Mouse (Mus musculus) heart, embryonic 14.5 days (tissue): ENCODE measurements around the gene Slc26a3. TPM values are rescaled to one million over a fixed set of nuclear protein-coding genes. Genes with fewer than 3 reads are reported as not detected.
A peak's percentile ranks its signal among the peaks of the same experiment; 100 is the strongest.

ENCODE experiments used
- ATAC-seq: fragments of 200-750 bp; cut with Nextera tagmentation; 2 replicates; pipeline ENCODE4 v1.8.0; 2017; ENCODE audit warnings: low read depth, moderate TSS enrichment; ENCODE audit not compliant: insufficient number of reproducible peaks, insufficient read depth, low FRiP score
- H3K27ac ChIP-seq, 2 experiments: fragments of 200-500 bp in 1 of 2; fragments of 300-500 bp in 1 of 2; sonication (generic) in 1 of 2; replicated peaks in 1 of 2; 2 replicates each; pipeline ENCODE4 v1.5.1; 2012 to 2014; ENCODE audit warnings: low read depth in 2 of 2, low read length in 2 of 2, control low read depth in 1 of 2, mild to moderate bottlenecking in 1 of 2, mixed read lengths in 1 of 2; ENCODE audit not compliant: control insufficient read depth in 1 of 2, insufficient read depth in 1 of 2
- H3K27me3 ChIP-seq: fragments of 300-500 bp; sonication (generic); 2 replicates; pipeline ENCODE4 v1.6.1; 2014; ENCODE audit warnings: mild to moderate bottlenecking, low read length, control low read depth; ENCODE audit not compliant: control insufficient read depth, insufficient read depth
- H3K36me3 ChIP-seq: fragments of 300-500 bp; sonication (generic); 2 replicates; pipeline ENCODE4 v1.6.1; 2014; ENCODE audit warnings: mild to moderate bottlenecking, control low read depth, low read length, mixed read lengths; ENCODE audit not compliant: control insufficient read depth, insufficient read depth
- H3K4me1 ChIP-seq, 2 experiments: fragments of 200-500 bp in 1 of 2; fragments of 300-500 bp in 1 of 2; sonication (generic) in 1 of 2; 2 replicates each; pipeline ENCODE4 v1.6.1; 2012 to 2014; ENCODE audit warnings: low read length in 2 of 2, control low read depth in 1 of 2, mixed read lengths in 1 of 2; ENCODE audit not compliant: control insufficient read depth in 2 of 2, insufficient read depth in 2 of 2
- H3K4me2 ChIP-seq: fragments of 300-500 bp; sonication (generic); 2 replicates; pipeline ENCODE4 v1.6.1; 2014; ENCODE audit warnings: mild to moderate bottlenecking, low read length
- H3K4me3 ChIP-seq, 2 experiments: fragments of 200-500 bp in 1 of 2; fragments of 300-500 bp in 1 of 2; sonication (generic) in 1 of 2; 2 replicates each; pipeline ENCODE4 v1.5.1; 2012 to 2014; ENCODE audit warnings: low read length in 2 of 2, mild to moderate bottlenecking in 2 of 2, control low read depth in 1 of 2, low read depth in 1 of 2, moderate library complexity in 1 of 2; ENCODE audit not compliant: control insufficient read depth in 1 of 2, insufficient read depth in 1 of 2
- H3K9ac ChIP-seq: fragments of 300-500 bp; sonication (generic); 2 replicates; pipeline ENCODE4 v1.6.1; 2014; ENCODE audit warnings: mild to moderate bottlenecking, low read length
- H3K9me3 ChIP-seq: fragments of 300-500 bp; sonication (generic); 2 replicates; pipeline ENCODE4 v1.6.1; 2016; ENCODE audit warnings: low read length, control low read depth; ENCODE audit not compliant: control insufficient read depth
- WGBS: fragments of 180-500 bp; shearing (Covaris S2); extraction: QIAGEN DNeasy Blood & Tissue Kit; methylation state at CpG from one replicate; pipeline ENCODE4 v1.1.7; 2014; 5-methylcytosine and 5-hydroxymethylcytosine counted together
- polyA plus RNA-seq: library from polyadenylated mRNA; unstranded; fragments of >200 nt; fragmentation: Nextera tagmentation; extraction: Ambion mirVana; gene quantifications from 2 replicates; pipeline ENCODE4 v1.2.1, GENCODE M21; 2014

The Slc26a3 gene
- 0.13 and 0.35 TPM in 2 replicates for polyA plus RNA-seq

DNA sequence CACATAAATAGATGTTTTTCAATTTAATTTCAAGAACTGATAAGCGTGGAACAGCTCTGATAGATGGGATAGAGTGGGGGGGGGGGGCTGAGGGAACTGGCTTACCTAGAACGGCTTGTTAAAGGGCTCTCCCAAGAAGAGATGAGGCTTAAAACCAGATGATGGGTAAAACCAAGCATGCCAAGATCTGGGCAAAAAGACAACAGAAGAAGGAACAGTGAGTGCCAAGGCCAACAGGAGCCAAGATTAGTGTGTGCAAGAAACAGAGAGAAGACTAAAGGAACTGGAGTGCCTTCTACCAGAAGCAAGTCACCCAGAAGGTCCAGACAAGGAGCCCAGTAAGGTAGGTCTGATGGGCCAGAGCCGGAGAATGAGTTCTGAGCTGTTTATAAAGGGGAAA, at the start of gene Slc26a3:
Gene Slc26a3, plus strand, starts transcription at position 301 of the 400 bp plus-strand sequence.
- no peak within 1 kb of the TSS for H3K9ac ChIP-seq
- no peak within 1 kb of the TSS for H3K4me3 ChIP-seq
- 79% methylated on average over 3 of the region's 3 CpGs for WGBS
- H3K9me3 ChIP-seq: no peaks in the 10 kb centered on the region
- no peaks in the 10 kb centered on the region for H3K36me3 ChIP-seq
- no peaks in the 10 kb centered on the region for H3K27me3 ChIP-seq
- H3K27ac ChIP-seq: no peak within 1 kb of the TSS
- no peaks in the 10 kb centered on the region for H3K4me1 ChIP-seq
- ATAC-seq: no peak
- no peak within 1 kb of the TSS for H3K4me2 ChIP-seq

DNA sequence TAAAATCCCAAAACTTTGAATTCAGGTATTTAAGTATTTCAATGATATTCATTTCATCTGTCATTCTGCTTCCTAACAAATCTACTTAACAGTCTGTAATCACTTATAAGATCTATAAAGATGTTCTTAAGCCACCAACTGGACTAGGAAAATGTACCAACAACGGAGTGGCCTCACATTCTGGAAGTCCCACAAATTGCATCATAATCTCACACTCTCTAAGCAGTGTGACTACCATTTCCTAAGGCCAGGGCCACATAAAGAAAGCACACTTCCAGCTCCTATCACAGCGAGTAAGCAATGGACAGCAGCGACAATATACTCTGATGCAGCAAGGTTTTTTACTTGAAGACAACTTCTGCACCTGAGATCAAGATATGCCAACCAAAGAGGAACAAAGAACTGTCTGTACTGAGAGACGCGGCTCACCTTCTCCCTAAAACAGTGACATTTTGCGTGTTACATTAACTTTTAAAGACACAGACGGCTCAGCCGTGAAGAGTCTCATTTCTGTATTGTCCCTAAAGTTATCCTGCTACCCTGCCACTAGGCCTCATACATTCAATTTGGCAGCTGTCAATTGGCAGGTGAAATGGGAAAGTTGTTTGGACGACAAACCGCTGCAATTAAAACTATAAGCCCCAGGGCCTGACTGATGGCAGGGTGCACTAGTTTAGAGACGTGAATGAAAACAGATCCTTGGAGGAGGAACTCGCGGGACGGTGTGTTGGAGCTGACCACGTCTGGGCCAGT, 40.3 kb upstream of the Slc26a3 start:
- Histone ChIP-seq H3K4me2 (peak overlapping the region; percentile 77), H3K27me3 (no peaks in the 10 kb centered on the region), H3K9me3 (no peaks in the 10 kb centered on the region), H3K4me1 (peaks cover 0 to 8% of the 10 kb centered on the region in 2 experiments; a peak in 2 of 4 replicates), H3K36me3 (peaks cover 37% of the 10 kb centered on the region), H3K9ac (peak overlapping the region; percentile 93), H3K27ac (peak overlapping the region; percentile 84 to 92; a peak in 2 of 4 replicates), H3K4me3 (peak overlapping the region; percentile 82 to 92)
- no peak for ATAC-seq
- 23% methylated on average over 15 of the region's 15 CpGs for WGBS

DNA sequence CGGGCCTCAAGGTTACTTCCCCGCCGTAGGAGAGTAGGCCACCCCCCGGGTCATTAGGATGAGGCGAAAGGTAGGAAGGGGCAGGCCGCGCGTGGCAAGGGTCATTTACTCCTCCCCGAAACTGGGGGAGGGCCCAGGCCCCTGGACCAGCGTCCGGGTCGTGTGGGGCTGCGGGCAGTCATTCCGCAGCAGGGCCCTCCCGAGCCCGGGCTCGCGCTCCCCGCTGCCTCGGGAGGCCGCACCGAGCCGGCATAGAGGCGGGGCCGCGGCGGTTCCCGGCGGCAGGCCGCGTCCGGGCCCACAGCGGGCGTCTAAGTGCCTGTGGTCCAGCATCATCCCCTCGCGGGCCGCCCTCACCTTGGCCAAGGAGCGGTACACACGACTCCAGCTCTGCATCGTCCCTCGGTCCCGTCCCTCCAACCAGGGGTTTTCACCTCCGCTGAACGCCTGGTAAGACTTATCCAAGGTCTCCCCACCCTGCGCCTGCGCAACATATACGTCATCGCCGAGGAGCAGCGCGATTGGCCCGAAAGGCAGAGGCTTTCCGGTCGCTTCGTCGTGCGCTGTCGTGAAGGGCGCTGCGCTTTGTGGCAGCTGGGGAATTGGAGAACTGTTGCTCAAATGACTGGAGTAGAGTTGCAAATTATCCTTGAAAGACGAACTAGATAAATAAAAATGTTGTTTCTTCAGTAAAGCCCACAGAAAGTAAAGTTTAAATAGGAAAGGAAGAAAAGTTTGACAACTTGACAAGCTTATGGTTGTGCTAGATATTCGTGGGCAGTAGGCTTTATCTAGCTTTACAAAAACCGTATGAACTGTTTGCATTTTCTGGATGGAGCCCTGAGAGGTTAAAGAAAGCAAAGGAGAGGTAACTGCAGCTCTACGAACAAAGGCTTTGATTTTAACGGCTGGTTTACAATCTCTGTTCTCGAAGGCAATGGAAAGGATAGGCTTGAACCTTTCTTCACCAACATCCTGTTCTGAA, 39.4 kb upstream of the Slc26a3 start, which contains the start of gene Dld:
Gene Dld, minus strand, starts transcription at position 510 of the 985 bp plus-strand sequence.
- peaks cover 0 to 8% of the 10 kb centered on the region in 2 experiments; a peak in 2 of 4 replicates for H3K4me1 ChIP-seq
- no peaks in the 10 kb centered on the region for H3K27me3 ChIP-seq
- H3K36me3 ChIP-seq: peaks cover 31% of the 10 kb centered on the region
- 5% methylated on average over 65 of the region's 66 CpGs for WGBS
- H3K27ac ChIP-seq: peak within 1 kb of the TSS; percentile 84 to 92
- peak within 1 kb of the TSS; percentile 77 for H3K4me2 ChIP-seq
- H3K4me3 ChIP-seq: peak within 1 kb of the TSS; percentile 82 to 92
- H3K9ac ChIP-seq: peak within 1 kb of the TSS; percentile 93
- peak; percentile 98 for ATAC-seq
- no peaks in the 10 kb centered on the region for H3K9me3 ChIP-seq

DNA sequence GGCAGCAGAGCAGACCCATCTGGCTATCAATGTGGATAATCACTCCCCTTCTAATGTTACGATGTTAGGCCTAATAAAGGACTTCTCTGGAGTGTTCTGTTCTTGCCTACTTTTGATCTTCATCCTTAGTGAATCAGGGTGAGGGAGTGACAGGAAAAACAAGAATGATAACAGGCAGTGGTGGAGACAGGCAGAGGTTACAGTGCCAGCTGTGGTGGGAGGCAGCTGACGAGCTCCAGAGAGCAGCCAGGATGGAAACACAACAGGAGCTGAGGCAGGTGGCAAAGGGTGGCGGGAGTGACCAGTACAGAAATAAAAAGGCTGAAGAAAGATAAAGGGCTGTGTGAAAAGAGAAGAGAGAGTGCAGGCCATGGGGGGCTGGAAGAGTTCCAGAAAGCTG, 24.2 kb upstream of the Slc26a3 start:
- 9% methylated on average over 3 of the region's 3 CpGs for WGBS

DNA sequence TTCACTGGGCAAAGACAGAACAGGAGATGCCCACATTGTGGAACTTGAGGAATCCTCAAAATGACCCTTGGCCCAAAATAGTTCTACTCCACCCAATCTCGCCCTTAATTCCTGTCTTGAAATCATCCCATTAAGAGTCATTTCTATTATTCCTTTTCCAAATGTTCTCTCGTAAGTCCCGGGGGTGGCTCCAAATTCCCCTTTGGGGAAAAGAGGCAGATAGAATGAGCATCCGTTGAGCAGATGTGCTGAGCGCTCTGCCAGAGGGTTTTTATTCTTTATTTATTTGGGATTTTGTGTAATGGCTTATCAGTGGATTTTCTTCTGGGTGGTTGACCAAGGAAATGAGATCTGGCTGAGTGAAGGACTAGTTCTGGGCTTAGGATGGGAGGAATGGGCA, 22.9 kb upstream of the Slc26a3 start:
- ATAC-seq: no peak
- Histone ChIP-seq H3K4me3 (no peak overlapping the region), H3K27me3 (no peaks in the 10 kb centered on the region), H3K9me3 (no peaks in the 10 kb centered on the region), H3K9ac (no peak overlapping the region), H3K4me1 (peaks cover 19 to 34% of the 10 kb centered on the region in 2 experiments), H3K27ac (no peak overlapping the region), H3K36me3 (no peaks in the 10 kb centered on the region), H3K4me2 (no peak overlapping the region)
- 84% methylated on average over 5 of the region's 5 CpGs for WGBS

More for the DNA sequence above, 24.2 kb upstream of the Slc26a3 start:
- Histone ChIP-seq H3K27ac (peak overlapping the region; percentile 62 to 71), H3K4me3 (no peak overlapping the region), H3K9me3 (no peaks in the 10 kb centered on the region), H3K4me2 (no peak overlapping the region), H3K4me1 (peaks cover 16 to 26% of the 10 kb centered on the region in 2 experiments), H3K36me3 (no peaks in the 10 kb centered on the region), H3K9ac (no peak overlapping the region), H3K27me3 (no peaks in the 10 kb centered on the region)
- ATAC-seq: peak; percentile 66

DNA sequence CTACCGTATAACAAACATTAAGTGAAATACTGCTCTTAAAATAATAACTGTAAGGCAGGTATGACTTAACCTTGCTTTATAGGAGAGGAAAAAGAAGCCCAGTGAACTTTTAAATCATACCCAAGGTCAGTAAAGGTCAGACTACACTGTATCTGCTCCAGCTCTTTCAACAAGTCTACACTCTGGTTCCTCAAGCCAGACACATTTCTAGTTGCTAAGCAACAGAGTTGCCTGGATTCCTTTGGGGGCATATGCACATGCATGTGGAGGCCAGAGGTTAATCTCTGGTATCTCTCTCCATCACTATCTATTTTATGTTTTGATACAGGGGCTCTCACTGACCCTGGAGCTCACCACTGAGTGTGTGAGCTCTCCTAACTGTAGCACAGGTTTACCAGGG, 21.6 kb upstream of the Slc26a3 start:
- Histone ChIP-seq H3K27ac (peak overlapping the region; percentile 41 to 49), H3K36me3 (no peaks in the 10 kb centered on the region)
- no peak for ATAC-seq

DNA sequence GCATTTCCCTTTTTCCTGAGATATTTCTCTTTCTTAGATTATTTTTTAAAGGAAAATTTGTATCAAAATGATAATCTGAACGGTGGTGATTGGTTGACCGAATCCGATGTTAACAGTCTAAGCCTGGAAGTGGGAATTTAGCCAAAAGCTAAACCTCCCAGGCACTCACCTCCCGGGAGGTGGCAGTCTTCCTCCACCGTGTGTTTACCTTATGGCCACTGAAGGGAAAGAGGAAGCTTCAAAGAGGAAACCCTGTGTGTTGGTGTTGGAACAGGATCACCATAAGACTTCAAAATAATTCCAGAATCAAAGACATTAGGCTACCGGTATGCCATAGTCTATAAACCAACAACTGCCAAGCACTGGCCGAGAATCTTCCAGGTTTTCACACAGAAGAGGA, 21.0 kb upstream of the Slc26a3 start:
- Histone ChIP-seq H3K9ac (no peak overlapping the region), H3K4me1 (peaks cover 19 to 34% of the 10 kb centered on the region in 2 experiments), H3K36me3 (no peaks in the 10 kb centered on the region), H3K9me3 (no peaks in the 10 kb centered on the region), H3K4me2 (no peak overlapping the region), H3K27me3 (no peaks in the 10 kb centered on the region), H3K4me3 (no peak overlapping the region), H3K27ac (peak overlapping the region; percentile 41 to 63)
- WGBS: 62% methylated on average over 7 of the region's 7 CpGs
- ATAC-seq: no peak

More for the DNA sequence above, 21.6 kb upstream of the Slc26a3 start:
- Histone ChIP-seq H3K4me1 (peaks cover 19 to 34% of the 10 kb centered on the region in 2 experiments), H3K9ac (no peak overlapping the region), H3K4me3 (no peak overlapping the region), H3K27me3 (no peaks in the 10 kb centered on the region), H3K9me3 (no peaks in the 10 kb centered on the region), H3K4me2 (no peak overlapping the region)
- WGBS: 75% methylated on average over 1 of the region's 1 CpGs
